Mouse (Mus musculus) MEL (cell line): ENCODE results near the gene Ramac. TPM values are rescaled to one million over a fixed set of nuclear protein-coding genes. Genes with fewer than 3 reads are reported as not detected.
A peak's percentile ranks its signal among the peaks of the same experiment; 100 is the strongest.

Source experiments
- DNase-seq: peaks from one replicate; pipeline ENCODE4 v3.0.0; 2011; ENCODE audit warnings: low read depth, low spot score
- H3K27ac ChIP-seq: 2 replicates; pipeline ENCODE4 v1.5.1; 2012; ENCODE audit warnings: low read depth, mild to moderate bottlenecking, control low read depth, low read length, moderate library complexity; ENCODE audit not compliant: control insufficient read depth
- H3K27me3 ChIP-seq, 2 experiments: fragments of 150-350 bp in 1 of 2; sonication (generic) in 1 of 2; 2 replicates each; pipeline ENCODE4 v1.6.1; 2012; ENCODE audit warnings: low read length in 2 of 2, mild to moderate bottlenecking in 2 of 2, improper control_type of control experiment in 1 of 2, moderate library complexity in 1 of 2; ENCODE audit not compliant: insufficient read depth in 2 of 2, control insufficient read depth in 1 of 2
- H3K36me3 ChIP-seq, 2 experiments: 2 replicates each; pipeline ENCODE4 v1.6.1; 2012 to 2014; ENCODE audit warnings: low read length in 2 of 2, improper control_type of control experiment in 1 of 2, inconsistent platforms in 1 of 2, mild to moderate bottlenecking in 1 of 2; ENCODE audit not compliant: insufficient read depth in 2 of 2, control insufficient read depth in 1 of 2
- H3K4me1 ChIP-seq, 2 experiments: fragments of 150-350 bp in 1 of 2; sonication (generic) in 1 of 2; 2 replicates each; pipeline ENCODE4 v1.6.1; 2012; ENCODE audit warnings: low read length in 2 of 2, improper control_type of control experiment in 1 of 2, mild to moderate bottlenecking in 1 of 2; ENCODE audit not compliant: insufficient read depth in 2 of 2, control insufficient read depth in 1 of 2
- H3K4me3 ChIP-seq, 2 experiments: fragments of 150-350 bp in 1 of 2; sonication (generic) in 1 of 2; 2 replicates each; pipeline ENCODE4 v1.5.1; 2012; ENCODE audit warnings: low read depth in 2 of 2, low read length in 2 of 2, mild to moderate bottlenecking in 2 of 2, moderate library complexity in 2 of 2, control low read depth in 1 of 2, improper control_type of control experiment in 1 of 2; ENCODE audit not compliant: control insufficient read depth in 1 of 2, insufficient read depth in 1 of 2
- H3K79me2 ChIP-seq: 2 replicates; pipeline ENCODE4 v1.6.1; 2012; ENCODE audit warnings: mild to moderate bottlenecking, low read length, moderate library complexity; ENCODE audit not compliant: control insufficient read depth, poor library complexity, insufficient read depth
- H3K9ac ChIP-seq: 2 replicates; pipeline ENCODE4 v1.6.1; 2012; ENCODE audit warnings: low read depth, mild to moderate bottlenecking, control low read depth, low read length, moderate library complexity; ENCODE audit not compliant: control insufficient read depth, poor library complexity, severe bottlenecking
- H3K9me3 ChIP-seq: fragments of 150-350 bp; sonication (generic); replicated peaks from 2 replicates; pipeline ENCODE4 v1.6.1; 2012; ENCODE audit warnings: mild to moderate bottlenecking, low read length, improper control_type of control experiment, moderate library complexity; ENCODE audit not compliant: insufficient read depth
- BHLHE40 ChIP-seq: IDR thresholded peaks from 2 replicates; pipeline ENCODE4 v1.6.1; 2012; ENCODE audit warnings: low read depth, mild to moderate bottlenecking, inconsistent platforms, low read length, improper control_type of control experiment, borderline replicate concordance
- CHD1 ChIP-seq: IDR thresholded peaks from 2 replicates; pipeline ENCODE4 v1.6.1; 2012; ENCODE audit warnings: low read depth, mild to moderate bottlenecking, inconsistent platforms, low read length, improper control_type of control experiment
- CHD2 ChIP-seq: IDR thresholded peaks from 2 replicates; pipeline ENCODE4 v1.6.1; 2011; ENCODE audit warnings: low read length, improper control_type of control experiment
- CTCF ChIP-seq, 3 experiments: IDR thresholded peaks in 2 of 3; conservative IDR thresholded peaks in 1 of 3; 2 replicates each; pipeline ENCODE4 v1.5.1; 2011 to 2012; ENCODE audit warnings: low read length in 3 of 3, low read depth in 2 of 3, mild to moderate bottlenecking in 2 of 3, improper control_type of control experiment in 1 of 3, inconsistent platforms in 1 of 3, mixed read lengths in 1 of 3, moderate library complexity in 1 of 3; ENCODE audit not compliant: control insufficient read depth in 1 of 3, insufficient read depth in 1 of 3, poor library complexity in 1 of 3, severe bottlenecking in 1 of 3
- ELF1 ChIP-seq: IDR thresholded peaks from 2 replicates; pipeline ENCODE4 v1.6.1; 2014; ENCODE audit warnings: low read depth, mild to moderate bottlenecking, inconsistent platforms, low read length, improper control_type of control experiment, moderate library complexity
- EP300 ChIP-seq, 2 experiments: IDR thresholded peaks; 2 replicates each; pipeline ENCODE4 v1.6.1; 2011; ENCODE audit warnings: improper control_type of control experiment in 2 of 2, low read length in 2 of 2, low read depth in 1 of 2, mild to moderate bottlenecking in 1 of 2
- ETS1 ChIP-seq: IDR thresholded peaks from 2 replicates; pipeline ENCODE4 v1.6.1; 2012; ENCODE audit warnings: low read depth, mild to moderate bottlenecking, inconsistent platforms, low read length, improper control_type of control experiment, moderate library complexity
- GATA1 ChIP-seq: IDR thresholded peaks from 2 replicates; pipeline ENCODE4 v1.6.1; 2011; ENCODE audit warnings: low read depth, low read length, improper control_type of control experiment
- HCFC1 ChIP-seq: IDR thresholded peaks from 2 replicates; pipeline ENCODE4 v1.6.1; 2012; ENCODE audit warnings: low read depth, mild to moderate bottlenecking, inconsistent platforms, low read length, improper control_type of control experiment, moderate library complexity
- KAT2A ChIP-seq: conservative IDR thresholded peaks from 2 replicates; pipeline ENCODE4 v1.6.1; 2012; ENCODE audit warnings: low read depth, low read length, improper control_type of control experiment, inconsistent platforms
- MAX ChIP-seq: IDR thresholded peaks from 2 replicates; pipeline ENCODE4 v1.6.1; 2011; ENCODE audit warnings: low read length, improper control_type of control experiment
- MAZ ChIP-seq: IDR thresholded peaks from 2 replicates; pipeline ENCODE4 v1.6.1; 2012; ENCODE audit warnings: low read depth, mild to moderate bottlenecking, inconsistent platforms, low read length, improper control_type of control experiment
- MXI1 ChIP-seq: IDR thresholded peaks from 2 replicates; pipeline ENCODE4 v1.6.1; 2011; ENCODE audit warnings: mild to moderate bottlenecking, low read depth, low read length, improper control_type of control experiment
- MYC ChIP-seq: IDR thresholded peaks from 2 replicates; pipeline ENCODE4 v1.6.1; 2011; ENCODE audit warnings: low read depth, mild to moderate bottlenecking, low read length, improper control_type of control experiment, moderate library complexity
- POLR2A ChIP-seq, 2 experiments: IDR thresholded peaks; 2 replicates each; pipeline ENCODE4 v1.6.1; 2011 to 2012; ENCODE audit warnings: low read length in 2 of 2, mild to moderate bottlenecking in 2 of 2, control low read depth in 1 of 2, improper control_type of control experiment in 1 of 2, low read depth in 1 of 2, moderate library complexity in 1 of 2; ENCODE audit not compliant: control insufficient read depth in 1 of 2, insufficient read depth in 1 of 2, poor library complexity in 1 of 2
- POLR2AphosphoS2 ChIP-seq: IDR thresholded peaks from 2 replicates; pipeline ENCODE4 v1.6.1; 2011; ENCODE audit warnings: low read length, improper control_type of control experiment
- POLR2AphosphoS5 ChIP-seq: IDR thresholded peaks from 2 replicates; pipeline ENCODE4 v1.6.1; 2012; ENCODE audit warnings: low read depth, borderline replicate concordance, mild to moderate bottlenecking, inconsistent platforms, low read length, moderate library complexity, mixed read lengths
- RCOR1 ChIP-seq: IDR thresholded peaks from 2 replicates; pipeline ENCODE4 v1.6.1; 2012; ENCODE audit warnings: low read depth, mild to moderate bottlenecking, inconsistent platforms, low read length, improper control_type of control experiment
- TAL1 ChIP-seq: IDR thresholded peaks from 2 replicates; pipeline ENCODE4 v1.6.1; 2012; ENCODE audit warnings: mild to moderate bottlenecking, inconsistent platforms, low read length, moderate library complexity, mixed read lengths
- USF2 ChIP-seq, 2 experiments: IDR thresholded peaks; 2 replicates each; pipeline ENCODE4 v1.6.1; 2011 to 2012; ENCODE audit warnings: improper control_type of control experiment in 2 of 2, low read length in 2 of 2, borderline replicate concordance in 1 of 2, inconsistent platforms in 1 of 2, low read depth in 1 of 2, mild to moderate bottlenecking in 1 of 2; ENCODE audit not compliant: insufficient read depth in 1 of 2
- ZC3H11A ChIP-seq: IDR thresholded peaks from 2 replicates; pipeline ENCODE4 v1.6.1; 2012; ENCODE audit warnings: low read depth, mild to moderate bottlenecking, inconsistent platforms, low read length, improper control_type of control experiment
- ZNF384 ChIP-seq: IDR thresholded peaks from 2 replicates; pipeline ENCODE4 v1.6.1; 2012; ENCODE audit warnings: low read depth, mild to moderate bottlenecking, inconsistent platforms, low read length, improper control_type of control experiment
- polyA plus RNA-seq, 2 experiments: library from polyadenylated mRNA; stranded (reverse) in 1 of 2; unstranded in 1 of 2; fragments of >175 nt in 1 of 2; fragments of >200 nt in 1 of 2; gene quantifications; 2 replicates each; pipeline versions ENCODE4 v1.2.1 to v1.2.4; 2012; ENCODE audit warnings: low replicate concordance in 2 of 2, low read depth in 1 of 2; ENCODE audit not compliant: insufficient read length in 2 of 2, insufficient read depth in 1 of 2, missing spikeins in 1 of 2
- total RNA-seq: library from RNA; depleted of rRNA; stranded (reverse); fragments of 300-350 nt; gene quantifications from 2 replicates; pipeline ENCODE4 v1.2.3, GENCODE M21; 2012

Gene Ramac
- total and polyA plus RNA-seq, 3 experiments: 33.9 to 44.0 TPM; not detected in 1

GRCm38 (mm10) chr7:81732183-81733089, 30.3 kb upstream of the Ramac start:
- no peak overlapping the region for H3K4me3 ChIP-seq
- H3K27ac ChIP-seq: no peak overlapping the region; the same call in 1 of the 2 replicates
- peak; percentile 47 for DNase-seq
- peaks cover 0 to 19% of the 10 kb centered on the region in 2 experiments; a peak in 2 of 4 replicates for H3K36me3 ChIP-seq
- H3K27me3 ChIP-seq: no peaks in the 10 kb centered on the region
- TF ChIP-seq MAX (peak; percentile 64; the same call in 1 of the 2 replicates), GATA1 (peak; percentile 63), CHD2 (no peak), BHLHE40 (peak; percentile 59; the same call in 1 of the 2 replicates), MYC (peak; percentile 66; the same call in 1 of the 2 replicates), USF2 (IDR thresholded peaks at IDR 0.05; ENCODE audit: borderline replicate concordance in 1 of 2, insufficient read depth in 1 of 2, low read depth in 1 of 2, low read length in 2 of 2) (no peak), CHD1 (no peak), ETS1 (peak; percentile 61), MXI1 (0 out of 2 replicates have a peak, but pooled peaks have one; percentile 26), EP300 (IDR thresholded peaks at IDR 0.05; ENCODE audit: low read depth in 1 of 2, low read length in 2 of 2) (peak in 1 of 2 experiments; percentile 46; a peak in 2 of 4 replicates), RCOR1 (peak; percentile 35; the same call in 1 of the 2 replicates), ZNF384 (peak; percentile 84), CTCF (IDR thresholded peaks at IDR 0.05 in 2 of 3, conservative IDR thresholded peaks at IDR 0.05 in 1 of 3; ENCODE audit: control insufficient read depth in 1 of 3, insufficient read depth in 1 of 3, low read depth in 2 of 3, low read length in 3 of 3, poor library complexity in 1 of 3, severe bottlenecking in 1 of 3) (no peak)
- peaks cover 6 to 34% of the 10 kb centered on the region in 2 experiments; a peak in 3 of 4 replicates for H3K4me1 ChIP-seq
- no peaks in the 10 kb centered on the region for H3K9me3 ChIP-seq
- no peak overlapping the region for H3K9ac ChIP-seq
- no peaks in the 10 kb centered on the region for H3K79me2 ChIP-seq

GRCm38 (mm10) chr7:81735300-81736048, 27.3 kb upstream of the Ramac start:
- H3K36me3 ChIP-seq: peaks cover 0 to 20% of the 10 kb centered on the region in 2 experiments; a peak in 2 of 4 replicates
- TF ChIP-seq BHLHE40 (no peak), RCOR1 (no peak), TAL1 (no peak), POLR2AphosphoS2 (no peak), MAZ (no peak), HCFC1 (no peak), MXI1 (no peak), KAT2A (no peak), MYC (no peak), CHD1 (no peak), ZC3H11A (no peak), ELF1 (no peak), MAX (no peak), POLR2A (IDR thresholded peaks at IDR 0.05; ENCODE audit: control insufficient read depth in 1 of 2, insufficient read depth in 1 of 2, low read depth in 1 of 2, low read length in 2 of 2, poor library complexity in 1 of 2) (no peak), POLR2AphosphoS5 (no peak)
- H3K9me3 ChIP-seq: no peaks in the 10 kb centered on the region
- H3K79me2 ChIP-seq: no peaks in the 10 kb centered on the region
- H3K4me1 ChIP-seq: peaks cover 4 to 25% of the 10 kb centered on the region in 2 experiments; a peak in 3 of 4 replicates
- no peak overlapping the region for H3K27ac ChIP-seq
- no peak overlapping the region for H3K9ac ChIP-seq
- DNase-seq: no peak
- H3K27me3 ChIP-seq: no peaks in the 10 kb centered on the region
- no peak overlapping the region for H3K4me3 ChIP-seq
